Mouse (Mus musculus) small intestine, adult 10 weeks (tissue): ENCODE data around the gene Gpr150. TPM values are rescaled to one million over a fixed set of nuclear protein-coding genes. Genes with fewer than 3 reads are reported as not detected.

Source experiments
- polyA plus RNA-seq: library from polyadenylated mRNA; stranded (reverse); fragments of 350-450 nt; fragmentation: Illumina TruSeq; extraction: RNeasy Lipid Tissue Mini Kit (QIAGEN cat#74804); gene quantifications from one replicate; pipeline ENCODE4 v1.2.3, GENCODE M21; 2014; ENCODE audit warnings: low replicate concordance

Gene Gpr150
- polyA plus RNA-seq, result not detected

DNA sequence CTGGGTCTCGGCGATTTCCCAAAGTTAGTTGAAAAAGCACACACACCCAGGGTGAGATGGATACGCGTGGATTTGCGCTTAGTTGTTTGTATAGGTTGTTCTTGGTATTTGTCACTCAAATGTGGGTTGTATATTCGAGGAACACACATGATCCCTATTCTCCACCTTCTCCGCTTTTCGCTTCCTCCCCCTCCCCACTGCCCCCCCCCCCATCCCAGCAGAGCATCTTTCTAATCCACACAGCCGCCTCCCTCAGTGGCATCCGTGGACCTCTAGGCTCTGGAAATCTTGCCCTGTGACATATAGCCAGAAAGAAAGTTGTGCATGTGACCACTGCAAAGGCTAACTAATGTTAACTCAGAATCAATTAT is at the start of gene Gpr150:
TSS of gene Gpr150 (minus strand) at position 101 of the 371 bp plus-strand sequence.

DNA sequence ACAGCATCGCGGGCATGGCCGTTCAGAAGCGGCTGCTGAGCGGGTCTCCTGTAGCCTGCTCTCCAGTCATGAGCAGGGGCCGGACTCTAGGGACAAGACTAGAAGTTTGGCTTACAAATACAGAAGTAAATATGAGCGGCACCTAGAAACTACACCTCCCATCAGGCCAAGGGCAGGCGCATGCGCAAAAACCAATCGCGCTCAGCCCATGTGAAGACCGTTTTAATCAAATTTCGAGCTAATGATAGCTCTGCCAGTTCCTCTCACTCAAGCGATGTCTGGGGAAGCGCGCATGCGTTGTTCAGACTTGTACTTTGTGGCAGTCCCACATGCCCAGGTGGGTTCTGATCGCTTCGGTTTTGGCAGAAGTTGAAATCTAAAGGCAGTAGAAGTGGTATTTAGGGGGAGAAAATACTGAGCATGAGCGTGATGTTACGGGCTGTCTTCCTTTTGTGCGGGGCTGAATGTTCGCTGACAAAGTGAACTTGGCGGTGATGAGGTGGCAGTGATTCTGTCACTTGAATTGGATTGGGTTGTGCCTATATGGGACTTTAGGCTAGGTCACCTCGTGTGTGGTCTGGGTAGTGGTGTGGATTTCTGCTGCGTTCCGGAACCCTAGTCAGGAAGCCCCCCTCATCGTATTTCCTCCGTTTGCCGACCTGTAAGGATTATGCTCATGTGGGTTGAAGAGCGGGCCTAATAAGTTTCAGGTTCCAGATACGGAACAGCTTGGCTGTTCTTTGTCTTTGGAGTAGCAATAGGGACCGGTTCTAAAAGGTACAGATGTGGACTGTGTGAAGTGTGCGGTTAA is 41.9 kb upstream of the Gpr150 start, which contains the start of the genes Arsk and Ttc37:
TSS of gene Arsk (minus strand) at position 168 of the 811 bp plus-strand sequence.
TSS of gene Ttc37 (plus strand) at position 242 of the 811 bp plus-strand sequence.

GRCm38 (mm10) chr13:76017974-76018843 is 38.6 kb downstream of the Gpr150 start, which contains the start of gene Rfesd:
Rfesd (minus strand) TSS chr13:76018719.

Other genes with a start within 250 kb of the Gpr150 start
- gene Glrx, start 217.1 kb downstream of the Gpr150 start, polyA plus RNA-seq, result 500 TPM
- 71.4 TPM for gene Rhobtb3, start 113.1 kb downstream of the Gpr150 start, polyA plus RNA-seq
- not detected for gene Spata9, start 89.8 kb downstream of the Gpr150 start, polyA plus RNA-seq
- gene Rfesd, start 38.3 kb downstream of the Gpr150 start, polyA plus RNA-seq, result 104 TPM
- 21.8 TPM for gene Arsk, start 41.7 kb upstream of the Gpr150 start, polyA plus RNA-seq
- 16.9 TPM for gene Ttc37, start 41.7 kb upstream of the Gpr150 start, polyA plus RNA-seq
- not detected for gene Fam81b, start 248.1 kb upstream of the Gpr150 start, polyA plus RNA-seq